Mouse (Mus musculus) myocyte (in vitro differentiated cells): Measurements from ENCODE around the gene Catsper1.
A peak's percentile ranks its signal among the peaks of the same experiment; 100 is the strongest.

Experiments
- CEBPB ChIP-seq: IDR thresholded peaks from 2 replicates; pipeline ENCODE4 v1.6.1; 2011; ENCODE audit warnings: mild to moderate bottlenecking, moderate library complexity; ENCODE audit not compliant: poor library complexity, insufficient read depth, severe bottlenecking
- E2F4 ChIP-seq: IDR thresholded peaks from one replicate; pipeline ENCODE4 v1.6.1; 2011; ENCODE audit warnings: mild to moderate bottlenecking, control low read depth, moderate library complexity; ENCODE audit not compliant: insufficient read depth
- MAX ChIP-seq: IDR thresholded peaks from one replicate; pipeline ENCODE4 v1.6.1; 2011; ENCODE audit warnings: low read depth, mild to moderate bottlenecking, control low read depth
- MYOD1 ChIP-seq, 3 experiments: IDR thresholded peaks; one replicate each; pipeline ENCODE4 v1.6.1; 2011; ENCODE audit warnings: control low read depth in 2 of 3, low read depth in 2 of 3, mild to moderate bottlenecking in 2 of 3, moderate library complexity in 1 of 3; ENCODE audit not compliant: insufficient read length in 2 of 3, control insufficient read depth in 1 of 3
- MYOG ChIP-seq, 3 experiments: IDR thresholded peaks; one replicate each; pipeline ENCODE4 v1.6.1; 2011; ENCODE audit warnings: control low read depth in 2 of 3, low read depth in 2 of 3, mild to moderate bottlenecking in 2 of 3; ENCODE audit not compliant: insufficient read length in 2 of 3, control insufficient read depth in 1 of 3, insufficient read depth in 1 of 3
- POLR2A ChIP-seq: IDR thresholded peaks from one replicate; pipeline ENCODE4 v1.6.1; 2011; ENCODE audit warnings: low read depth, mild to moderate bottlenecking, control low read depth, moderate library complexity; ENCODE audit not compliant: insufficient read length
- POLR2AphosphoS2 ChIP-seq: IDR thresholded peaks from one replicate; pipeline ENCODE4 v1.6.1; 2011; ENCODE audit warnings: low read depth, control low read depth; ENCODE audit not compliant: insufficient read length
- REST ChIP-seq: IDR thresholded peaks from one replicate; pipeline ENCODE4 v1.6.1; 2011; ENCODE audit warnings: mild to moderate bottlenecking, control low read depth, moderate library complexity; ENCODE audit not compliant: insufficient read depth, insufficient read length
- USF1 ChIP-seq: IDR thresholded peaks from one replicate; pipeline ENCODE4 v1.6.1; 2011; ENCODE audit warnings: low read depth, mild to moderate bottlenecking, control low read depth, moderate library complexity

- TF ChIP-seq POLR2A: peak; percentile 89
- no peak for TF ChIP-seq REST
- no peak for TF ChIP-seq MAX
- no peak for TF ChIP-seq USF1
- TF ChIP-seq MYOG (IDR thresholded peaks at IDR 0.05; ENCODE audit: control insufficient read depth in 1 of 3, insufficient read depth in 1 of 3, insufficient read length in 2 of 3, low read depth in 2 of 3): no peak
- TF ChIP-seq POLR2AphosphoS2: peak; percentile 85
- TF ChIP-seq E2F4: peak; percentile 15
- no peak for TF ChIP-seq MYOD1 (IDR thresholded peaks at IDR 0.05; ENCODE audit: control insufficient read depth in 1 of 3, insufficient read length in 2 of 3, low read depth in 2 of 3)
- TF ChIP-seq CEBPB: no peak
Observed at GRCm38 (mm10) chr19:5388588-5389242, 53.2 kb downstream of the Catsper1 start, which contains the start of gene Sart1.
